Mouse (Mus musculus) liver, embryonic 11.5 days (tissue): ENCODE data around the gene Ttc7b. TPM values are rescaled to one million over a fixed set of nuclear protein-coding genes. Genes with fewer than 3 reads are reported as not detected.

ENCODE experiments used
- ATAC-seq: fragments of 200-750 bp; cut with Nextera tagmentation; replicated peaks from 2 replicates; pipeline ENCODE4 v1.8.0; 2017; ENCODE audit warnings: moderate number of reproducible peaks, mild to moderate bottlenecking, moderate TSS enrichment, moderate library complexity; ENCODE audit not compliant: low FRiP score
- DNase-seq: peaks from one replicate; pipeline ENCODE4 v3.0.0-alpha.2; 2017; ENCODE audit warnings: low spot score
- H3K27ac ChIP-seq: fragments of 300-500 bp; sonication (generic); 2 replicates; pipeline ENCODE4 v1.5.1; 2014; ENCODE audit warnings: mild to moderate bottlenecking, low read depth, low read length, control low read depth
- H3K27me3 ChIP-seq: fragments of 300-500 bp; sonication (generic); replicated peaks from 2 replicates; pipeline ENCODE4 v1.6.1; 2014; ENCODE audit warnings: low read length, mixed read lengths; ENCODE audit not compliant: control insufficient read depth, insufficient read depth
- H3K36me3 ChIP-seq: fragments of 300-500 bp; sonication (generic); 2 replicates; pipeline ENCODE4 v1.6.1; 2014; ENCODE audit warnings: mild to moderate bottlenecking, low read length, moderate library complexity, mixed read lengths; ENCODE audit not compliant: control insufficient read depth, insufficient read depth
- H3K4me1 ChIP-seq: fragments of 300-500 bp; sonication (generic); replicated peaks from 2 replicates; pipeline ENCODE4 v1.6.1; 2014; ENCODE audit warnings: low read length, mixed read lengths; ENCODE audit not compliant: control insufficient read depth, insufficient read depth
- H3K4me2 ChIP-seq: fragments of 300-500 bp; sonication (generic); 2 replicates; pipeline ENCODE4 v1.6.1; 2014; ENCODE audit warnings: mild to moderate bottlenecking, control low read depth, moderate library complexity
- H3K4me3 ChIP-seq: fragments of 300-500 bp; sonication (generic); 2 replicates; pipeline ENCODE4 v1.5.1; 2014; ENCODE audit warnings: low read depth, low read length, control low read depth
- H3K9ac ChIP-seq: fragments of 300-500 bp; sonication (generic); 2 replicates; pipeline ENCODE4 v1.6.1; 2014; ENCODE audit warnings: low read depth, low read length, control low read depth
- H3K9me3 ChIP-seq: fragments of 300-500 bp; sonication (generic); 2 replicates; pipeline ENCODE4 v1.6.1; 2016; ENCODE audit warnings: low read length, inconsistent platforms, mixed read lengths; ENCODE audit not compliant: control insufficient read depth
- WGBS: fragments of 180-500 bp; shearing (Covaris S2); extraction: QIAGEN DNeasy Blood & Tissue Kit; methylation state at CpG from one replicate; pipeline ENCODE4 v1.1.7; 2014; 5-methylcytosine and 5-hydroxymethylcytosine counted together
- polyA plus RNA-seq: library from polyadenylated mRNA; unstranded; fragments of >200 nt; fragmentation: Nextera tagmentation; extraction: Ambion mirVana; gene quantifications from 2 replicates; pipeline ENCODE4 v1.2.1, GENCODE M21; 2014

Ttc7b gene
- polyA plus RNA-seq, 1 experiment from 2014 or later: 6.2 TPM

DNA sequence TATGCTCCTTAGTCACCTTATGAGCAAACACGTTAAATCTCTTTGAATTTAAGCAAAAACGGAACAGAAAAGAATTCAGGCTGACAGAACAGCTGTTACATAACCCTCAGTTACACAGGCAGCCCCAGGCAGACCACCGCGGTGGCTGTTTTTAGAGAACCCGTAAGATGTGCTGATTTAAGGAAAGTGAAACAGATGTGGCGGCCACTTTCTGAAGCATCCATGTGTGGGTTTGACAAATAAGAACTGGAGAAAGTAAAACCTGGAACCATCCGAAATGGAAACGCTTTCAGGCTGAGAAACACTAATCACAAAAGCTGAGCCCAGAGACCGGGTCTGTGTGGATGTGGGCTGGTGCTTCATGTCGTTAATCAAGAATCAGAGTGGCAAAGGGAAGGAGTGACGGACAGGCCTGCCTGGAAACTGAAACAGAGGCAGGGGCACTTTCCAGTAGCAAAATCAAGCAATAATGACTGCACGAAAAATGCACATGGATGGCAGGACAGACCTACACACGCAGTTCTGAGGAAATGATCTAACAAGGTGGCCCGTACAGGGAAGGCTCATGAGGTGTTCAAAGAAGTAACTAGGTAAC, 139.8 kb downstream of the Ttc7b start:
- no peak overlapping the region for H3K4me3 ChIP-seq
- no peak overlapping the region for H3K27ac ChIP-seq
- 84% methylated on average over 14 of the region's 14 CpGs for WGBS
- no peak overlapping the region for H3K4me2 ChIP-seq
- H3K9me3 ChIP-seq: no peaks in the 10 kb centered on the region
- ATAC-seq (no peak), DNase-seq (no peak)
- H3K27me3 ChIP-seq: no peaks in the 10 kb centered on the region
- no peak overlapping the region for H3K9ac ChIP-seq
- no peaks in the 10 kb centered on the region for H3K4me1 ChIP-seq
- H3K36me3 ChIP-seq: peaks cover 2% of the 10 kb centered on the region; the same call in 1 of the 2 replicates

DNA sequence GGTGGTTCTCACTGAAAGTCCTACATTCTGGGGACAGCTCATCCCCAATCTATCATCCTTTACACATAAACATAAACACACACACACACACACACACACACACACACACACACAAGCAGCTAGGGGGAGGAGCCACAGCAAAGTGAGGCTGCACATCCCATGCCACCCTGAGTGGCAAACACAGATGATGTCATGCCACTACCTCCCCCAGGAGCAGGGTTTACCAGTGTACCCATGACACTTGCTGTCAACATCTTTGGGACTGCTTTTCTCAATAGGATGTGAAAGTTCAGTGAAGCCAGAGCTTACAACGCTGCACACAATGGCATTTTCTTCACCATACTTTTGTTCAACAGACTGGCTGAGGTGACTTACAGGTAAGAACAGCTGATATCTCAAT, 140.8 kb downstream of the Ttc7b start:
- ATAC-seq (no peak), DNase-seq (no peak)
- Histone ChIP-seq H3K4me2 (no peak overlapping the region), H3K27me3 (no peaks in the 10 kb centered on the region), H3K4me3 (no peak overlapping the region), H3K27ac (no peak overlapping the region), H3K36me3 (peaks cover 2% of the 10 kb centered on the region; the same call in 1 of the 2 replicates), H3K9ac (no peak overlapping the region), H3K9me3 (no peaks in the 10 kb centered on the region), H3K4me1 (no peaks in the 10 kb centered on the region)
- WGBS: 89% methylated on average over 1 of the region's 1 CpGs

DNA sequence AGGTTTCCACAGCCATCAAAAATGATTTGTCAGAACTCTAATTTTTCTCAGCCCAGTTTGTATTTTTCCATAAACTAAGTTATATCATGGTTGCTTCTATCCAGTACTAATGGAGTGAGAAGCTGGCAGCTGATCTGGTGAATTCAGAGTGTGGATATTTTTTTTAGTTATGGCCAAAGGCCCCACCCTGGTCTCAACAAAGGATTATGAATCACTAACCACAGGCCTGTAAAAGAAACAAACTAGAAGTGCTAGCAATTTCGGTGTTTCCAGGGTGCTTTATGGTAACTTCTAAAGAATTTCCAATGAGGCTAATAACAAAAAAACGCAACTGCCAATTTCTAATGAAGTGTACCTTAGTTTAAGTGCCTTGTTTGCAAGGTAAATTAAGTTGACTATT, 142.4 kb downstream of the Ttc7b start:
- H3K27ac ChIP-seq: no peak overlapping the region
- no peaks in the 10 kb centered on the region for H3K27me3 ChIP-seq
- H3K4me2 ChIP-seq: no peak overlapping the region
- DNase-seq (no peak), ATAC-seq (no peak)
- peaks cover 2% of the 10 kb centered on the region; the same call in 1 of the 2 replicates for H3K36me3 ChIP-seq
- H3K4me3 ChIP-seq: no peak overlapping the region
- no peak overlapping the region for H3K9ac ChIP-seq
- H3K4me1 ChIP-seq: no peaks in the 10 kb centered on the region
- 82% methylated on average over 2 of the region's 2 CpGs for WGBS
- no peaks in the 10 kb centered on the region for H3K9me3 ChIP-seq

DNA sequence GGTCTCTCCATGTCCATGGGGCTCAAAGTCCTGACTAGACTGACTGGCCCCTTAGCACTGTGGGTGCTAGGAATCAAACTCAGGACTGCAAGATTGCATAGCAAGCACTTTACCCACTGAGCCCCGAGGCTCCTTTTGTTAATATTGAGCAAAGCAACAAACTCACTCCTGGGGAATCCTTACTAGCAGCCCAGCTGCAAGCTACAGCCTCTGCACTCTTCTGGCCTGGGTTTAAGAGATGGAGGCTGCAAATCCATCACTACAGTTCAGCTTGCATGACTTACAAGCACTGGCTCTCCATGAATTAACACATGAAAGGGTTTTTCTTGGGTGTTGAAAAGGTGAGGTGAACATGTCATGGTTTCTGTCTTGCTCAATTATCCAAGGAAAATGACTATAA, 142.8 kb downstream of the Ttc7b start:
- Histone ChIP-seq H3K9me3 (no peaks in the 10 kb centered on the region), H3K4me2 (no peak overlapping the region), H3K36me3 (peaks cover 2% of the 10 kb centered on the region; the same call in 1 of the 2 replicates), H3K9ac (no peak overlapping the region), H3K4me1 (no peaks in the 10 kb centered on the region), H3K4me3 (no peak overlapping the region), H3K27ac (no peak overlapping the region), H3K27me3 (no peaks in the 10 kb centered on the region)
- WGBS: 61% methylated on average over 1 of the region's 1 CpGs
- ATAC-seq (no peak), DNase-seq (no peak)

DNA sequence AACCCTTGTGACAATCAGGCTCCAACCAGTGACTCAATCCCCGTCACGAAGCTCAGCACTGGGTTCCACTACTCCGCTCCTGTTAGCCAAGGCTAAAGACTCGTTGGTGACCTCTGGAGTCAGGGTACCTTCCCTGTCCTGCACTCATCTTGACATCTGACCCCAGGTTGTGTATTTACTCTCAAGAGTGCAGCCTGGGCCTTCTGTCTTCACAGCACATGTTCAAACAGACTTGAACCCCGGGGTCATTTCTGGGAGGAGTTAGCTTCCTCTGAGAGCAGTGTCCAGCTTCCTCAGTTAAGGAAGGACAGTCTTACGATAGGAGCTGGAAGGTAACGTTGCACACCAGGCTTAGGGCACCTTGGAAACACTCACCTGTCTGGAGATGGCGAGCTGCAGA, 144.8 kb downstream of the Ttc7b start:
- Histone ChIP-seq H3K36me3 (peaks cover 4% of the 10 kb centered on the region; the same call in 1 of the 2 replicates), H3K4me2 (no peak overlapping the region), H3K27ac (no peak overlapping the region), H3K27me3 (no peaks in the 10 kb centered on the region), H3K9me3 (no peaks in the 10 kb centered on the region), H3K4me3 (no peak overlapping the region), H3K4me1 (no peaks in the 10 kb centered on the region), H3K9ac (no peak overlapping the region)
- no peak for ATAC-seq
- DNase-seq: no peak
- whole genome bisulfite sequencing: 73% methylated on average over 8 of the region's 8 CpGs

DNA sequence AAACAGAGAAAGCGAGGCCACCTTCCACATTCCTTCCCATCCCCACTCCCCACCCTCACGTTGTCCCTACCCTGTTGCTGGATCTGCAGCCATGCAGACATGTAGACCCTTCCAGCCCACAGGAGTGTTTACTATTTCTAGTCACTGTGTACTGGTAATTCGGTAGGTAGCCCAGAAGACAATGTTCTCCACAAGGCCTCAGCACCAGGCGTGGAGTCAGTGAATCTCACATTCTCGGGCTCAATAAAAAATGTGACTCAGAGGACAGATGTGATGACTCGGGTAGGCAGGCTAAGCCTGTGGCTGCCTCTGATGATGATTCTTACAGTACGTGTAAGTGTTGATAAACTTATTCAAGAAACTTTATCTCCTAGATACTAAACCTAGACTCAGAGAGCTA, 147.8 kb downstream of the Ttc7b start:
- H3K9me3 ChIP-seq: no peaks in the 10 kb centered on the region
- WGBS: 86% methylated on average over 7 of the region's 7 CpGs
- H3K9ac ChIP-seq: no peak overlapping the region
- H3K36me3 ChIP-seq: 0 out of 2 replicates have a peak, but pooled peaks cover 4% of the 10 kb centered on the region
- no peaks in the 10 kb centered on the region for H3K27me3 ChIP-seq
- ATAC-seq (no peak), DNase-seq (no peak)
- H3K27ac ChIP-seq: no peak overlapping the region
- no peak overlapping the region for H3K4me2 ChIP-seq
- H3K4me3 ChIP-seq: no peak overlapping the region
- H3K4me1 ChIP-seq: no peaks in the 10 kb centered on the region

DNA sequence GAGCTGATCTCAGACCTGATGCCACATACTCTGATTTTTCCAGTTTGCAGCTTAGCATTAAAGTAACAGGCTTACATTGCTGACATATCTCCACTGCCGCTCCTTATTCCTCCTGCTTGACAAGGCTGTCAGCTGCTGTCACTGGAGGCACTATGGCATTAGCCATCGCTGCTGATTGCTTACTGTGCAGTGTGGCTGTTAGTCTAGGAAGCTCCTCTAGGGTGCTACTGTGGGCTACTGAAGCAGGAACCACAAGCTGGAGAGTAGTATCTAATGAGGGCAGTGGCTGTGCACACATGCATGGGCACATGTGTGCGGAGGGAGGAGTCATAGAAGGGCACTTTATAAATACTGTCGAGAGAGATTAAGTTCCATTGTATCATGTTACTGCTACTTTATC, 148.6 kb downstream of the Ttc7b start:
- H3K27me3 ChIP-seq: no peaks in the 10 kb centered on the region
- 0 out of 2 replicates have a peak, but pooled peaks cover 4% of the 10 kb centered on the region for H3K36me3 ChIP-seq
- ATAC-seq (no peak), DNase-seq (no peak)
- H3K9ac ChIP-seq: no peak overlapping the region
- no peaks in the 10 kb centered on the region for H3K9me3 ChIP-seq
- H3K27ac ChIP-seq: no peak overlapping the region
- WGBS: 82% methylated on average over 4 of the region's 4 CpGs
- H3K4me1 ChIP-seq: no peaks in the 10 kb centered on the region
- H3K4me3 ChIP-seq: no peak overlapping the region
- no peak overlapping the region for H3K4me2 ChIP-seq

DNA sequence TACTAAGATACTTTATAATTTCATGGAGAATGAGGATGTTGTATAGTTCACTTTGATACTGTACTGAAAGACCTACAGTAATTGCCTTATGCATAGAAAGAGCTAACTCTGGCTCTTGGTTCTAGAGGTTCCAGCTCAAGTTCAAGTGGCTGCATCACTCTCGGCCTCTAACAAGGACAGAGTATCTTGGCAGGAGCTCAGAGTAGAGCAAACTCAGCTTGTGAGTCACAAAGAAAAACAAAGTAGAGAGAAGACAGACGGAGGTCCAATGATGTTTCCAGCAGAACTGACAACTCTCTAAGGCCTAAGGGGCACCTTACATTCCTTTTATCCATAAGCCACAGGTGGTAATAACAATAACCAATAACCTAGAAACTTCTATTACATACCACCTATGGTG, 150.8 kb downstream of the Ttc7b start:
- Histone ChIP-seq H3K9me3 (no peaks in the 10 kb centered on the region), H3K9ac (no peak overlapping the region), H3K4me3 (no peak overlapping the region), H3K36me3 (0 out of 2 replicates have a peak, but pooled peaks cover 2% of the 10 kb centered on the region), H3K4me1 (no peaks in the 10 kb centered on the region), H3K4me2 (no peak overlapping the region), H3K27ac (no peak overlapping the region), H3K27me3 (no peaks in the 10 kb centered on the region)
- 78% methylated on average over 2 of the region's 2 CpGs for WGBS
- no peak for DNase-seq
- no peak for ATAC-seq

DNA sequence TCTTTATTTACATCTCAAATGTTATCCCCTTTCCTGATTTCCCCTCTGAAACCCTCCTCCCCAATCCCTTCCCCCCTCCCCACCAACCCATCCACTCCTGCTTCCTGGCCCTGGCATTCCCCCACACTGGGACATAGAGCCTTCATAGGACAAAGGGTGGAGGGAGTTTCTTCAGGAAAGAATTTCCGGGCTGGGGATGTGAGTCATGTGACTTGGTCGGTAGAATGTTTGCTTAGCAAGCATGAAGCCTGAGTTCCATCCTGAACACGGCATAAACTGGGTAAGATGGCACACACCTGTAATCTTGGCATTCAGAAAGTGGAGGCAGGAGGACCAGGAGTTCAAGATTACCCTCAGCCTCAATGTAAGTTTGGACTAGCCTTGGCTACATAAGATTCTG, 151.4 kb downstream of the Ttc7b start:
- H3K4me2 ChIP-seq: no peak overlapping the region
- no peaks in the 10 kb centered on the region for H3K4me1 ChIP-seq
- no peak overlapping the region for H3K27ac ChIP-seq
- no peaks in the 10 kb centered on the region for H3K9me3 ChIP-seq
- WGBS: 57% methylated on average over 3 of the region's 3 CpGs
- H3K36me3 ChIP-seq: 0 out of 2 replicates have a peak, but pooled peaks cover 2% of the 10 kb centered on the region
- ATAC-seq (no peak), DNase-seq (no peak)
- no peak overlapping the region for H3K4me3 ChIP-seq
- H3K27me3 ChIP-seq: no peaks in the 10 kb centered on the region
- no peak overlapping the region for H3K9ac ChIP-seq
